Mouse (Mus musculus) cerebellum, postnatal 36 days (tissue): ENCODE measurements around the gene Zfp36l1.
A peak's percentile ranks its signal among the peaks of the same experiment; 100 is the strongest.

Source experiments
- DNase-seq, 2 experiments: peaks; one replicate each; pipeline ENCODE4 v3.0.0; 2021 to 2022; ENCODE audit warnings: mixed read lengths in 2 of 2

The Zfp36l1 gene

GRCm38 (mm10) chr12:80112852-80113551, at the start of gene Zfp36l1:
Zfp36l1 (minus strand) TSS chr12:80113013.
- peak; percentile 24 to 37 for DNase-seq

- DNase-seq, result no peak
These were observed 49.6 kb upstream of the Zfp36l1 start for GRCm38 (mm10) chr12:80162448-80162847.

GRCm38 (mm10) chr12:80157675-80158074, 44.9 kb upstream of the Zfp36l1 start:
- no peak for DNase-seq

- DNase-seq, result peak; percentile 49 to 53
These were observed 41.0 kb upstream of the Zfp36l1 start for GRCm38 (mm10) chr12:80153687-80154326.

GRCm38 (mm10) chr12:80153078-80153477, 40.3 kb upstream of the Zfp36l1 start:
- DNase-seq, result no peak

GRCm38 (mm10) chr12:80151821-80152220, 39.0 kb upstream of the Zfp36l1 start:
- DNase-seq, result no peak

- no peak for DNase-seq
These were observed 37.8 kb upstream of the Zfp36l1 start for GRCm38 (mm10) chr12:80150624-80151023.

GRCm38 (mm10) chr12:80147563-80148214, 34.9 kb upstream of the Zfp36l1 start:
- no peak for DNase-seq

- peak; percentile 71 to 72 for DNase-seq
These were observed 33.7 kb upstream of the Zfp36l1 start for GRCm38 (mm10) chr12:80146227-80147223.

GRCm38 (mm10) chr12:80145365-80145764, 32.6 kb upstream of the Zfp36l1 start:
- DNase-seq, result no peak

GRCm38 (mm10) chr12:80144846-80145245, 32.0 kb upstream of the Zfp36l1 start:
- DNase-seq, result no peak

GRCm38 (mm10) chr12:80141470-80141869, 28.7 kb upstream of the Zfp36l1 start:
- DNase-seq, result peak; percentile 60 to 61

GRCm38 (mm10) chr12:80141011-80141410, 28.2 kb upstream of the Zfp36l1 start:
- no peak for DNase-seq

GRCm38 (mm10) chr12:80137744-80138143, 24.9 kb upstream of the Zfp36l1 start:
- DNase-seq, result no peak

- no peak for DNase-seq
These were observed 24.4 kb upstream of the Zfp36l1 start for GRCm38 (mm10) chr12:80137246-80137645.

- DNase-seq, result no peak
These were observed 23.6 kb upstream of the Zfp36l1 start for GRCm38 (mm10) chr12:80136264-80136930.

GRCm38 (mm10) chr12:80135173-80135572, 22.4 kb upstream of the Zfp36l1 start:
- DNase-seq, result no peak

GRCm38 (mm10) chr12:80133011-80133545, 20.3 kb upstream of the Zfp36l1 start:
- no peak for DNase-seq

GRCm38 (mm10) chr12:80132250-80133003, 19.6 kb upstream of the Zfp36l1 start:
- peak; percentile 84 to 85 for DNase-seq

- DNase-seq, result no peak
These were observed 18.8 kb upstream of the Zfp36l1 start for GRCm38 (mm10) chr12:80131359-80132249.
